Comparison of ENCODE assay signal across 10 mouse cellular contexts in genomic region chr4:41497046-41497445, GRCm38 (mm10). TPM values are rescaled to one million over a fixed set of nuclear protein-coding genes. Genes with fewer than 3 reads are reported as not detected.
DNase-seq lines count a peak whose midpoint lies in the region; ATAC-seq and TF ChIP-seq lines count a peak whose summit lies in the region.
"Had no signal": no experiment of that assay in that cellular context is flagged by ENCODE, and none has a peak within 500 bp of the region (broad histone marks: within the 10 kb centered on the region; RNA-seq: fewer than 3 reads in every experiment).

No protein-coding gene starts in this region.

- H3K27ac ChIP-seq in heart, embryonic 12.5 days (ENCODE audit: poor library complexity, severe bottlenecking), result no peak overlapping the region
- H3K27ac ChIP-seq in kidney, embryonic 16.5 days (ENCODE audit: low read length), result no peak overlapping the region
- H3K27ac ChIP-seq in hindbrain, postnatal 0 days, result no peak overlapping the region
- no peak overlapping the region for H3K27ac ChIP-seq in midbrain, embryonic 15.5 days
- H3K27ac ChIP-seq: limb, embryonic 12.5 days; lung, embryonic 15.5 days had no signal

- peak overlapping the region; percentile 77; the same call in 1 of the 2 replicates for H3K4me2 ChIP-seq in heart, embryonic 12.5 days
- H3K4me2 ChIP-seq in kidney, embryonic 16.5 days (replicated peaks; ENCODE audit: low read depth, low read length), result peak overlapping the region; percentile 51; the same call in 1 of the 2 replicates
- peak overlapping the region; percentile 41 for H3K4me2 ChIP-seq in hindbrain, postnatal 0 days (ENCODE audit: low read depth, low read length)
- peak overlapping the region; percentile 53 for H3K4me2 ChIP-seq in midbrain, embryonic 15.5 days

- H3K4me1 ChIP-seq in heart, embryonic 12.5 days (replicated peaks), result peaks cover 22% of the 10 kb centered on the region
- peaks cover 31% of the 10 kb centered on the region for H3K4me1 ChIP-seq in kidney, embryonic 16.5 days (ENCODE audit: insufficient read depth, low read length)
- H3K4me1 ChIP-seq in hindbrain, postnatal 0 days (ENCODE audit: insufficient read depth, low read length), result peaks cover 11% of the 10 kb centered on the region; the same call in 1 of the 2 replicates
- H3K4me1 ChIP-seq in midbrain, embryonic 15.5 days, result peaks cover 25% of the 10 kb centered on the region

- peaks cover 82% of the 10 kb centered on the region for H3K27me3 ChIP-seq in heart, embryonic 12.5 days (replicated peaks)
- peaks cover 51% of the 10 kb centered on the region for H3K27me3 ChIP-seq in kidney, embryonic 16.5 days (ENCODE audit: insufficient read depth, low read length)
- H3K27me3 ChIP-seq in hindbrain, postnatal 0 days (ENCODE audit: insufficient read depth, low read length), result peaks cover 8% of the 10 kb centered on the region; the same call in 1 of the 2 replicates
- H3K27me3 ChIP-seq in midbrain, embryonic 15.5 days (replicated peaks), result peaks cover 54% of the 10 kb centered on the region

- 61% methylated on average over 5 of the region's 5 CpGs for WGBS in heart, embryonic 12.5 days
- 60% methylated on average over 5 of the region's 5 CpGs for whole genome bisulfite sequencing in kidney, embryonic 16.5 days
- 49% methylated on average over 5 of the region's 5 CpGs for whole genome bisulfite sequencing in hindbrain, postnatal 0 days
- WGBS in midbrain, embryonic 15.5 days, result 44% methylated on average over 5 of the region's 5 CpGs

- no peak for TF ChIP-seq CTCF in hindbrain, postnatal 0 days (IDR thresholded peaks at IDR 0.05; ENCODE audit: low read depth)

- no peak overlapping the region for H3K4me3 ChIP-seq in heart, embryonic 12.5 days
- H3K4me3 ChIP-seq in kidney, embryonic 16.5 days (ENCODE audit: low read length), result no peak overlapping the region
- H3K4me3 ChIP-seq in hindbrain, postnatal 0 days (ENCODE audit: low read length), result no peak overlapping the region
- peak overlapping the region; percentile 31; the same call in 1 of the 2 replicates for H3K4me3 ChIP-seq in midbrain, embryonic 15.5 days

- no peak overlapping the region for H3K9ac ChIP-seq in heart, embryonic 12.5 days
- H3K9ac ChIP-seq in kidney, embryonic 16.5 days (replicated peaks; ENCODE audit: low read length), result no peak overlapping the region
- 0 out of 2 replicates have a peak overlapping the region, but pooled peaks have one; percentile 35 for H3K9ac ChIP-seq in hindbrain, postnatal 0 days (replicated peaks; ENCODE audit: low read length)
- no peak overlapping the region for H3K9ac ChIP-seq in midbrain, embryonic 15.5 days
- H3K9ac ChIP-seq: limb, embryonic 12.5 days; lung, embryonic 15.5 days had no signal

- no peak for DNase-seq in heart, postnatal 14 days
- no peak for DNase-seq in kidney, postnatal 4 days
- no peak for DNase-seq in hindbrain, postnatal 0 days (ENCODE audit: low spot score)
- no peak for DNase-seq in left cerebral cortex, postnatal 14 days (ENCODE audit: low spot score in 2 of 2)

- H3K36me3 ChIP-seq in heart, embryonic 12.5 days, result no peaks in the 10 kb centered on the region
- no peaks in the 10 kb centered on the region for H3K36me3 ChIP-seq in kidney, embryonic 16.5 days (ENCODE audit: insufficient read depth, low read length)
- no peaks in the 10 kb centered on the region for H3K36me3 ChIP-seq in hindbrain, postnatal 0 days (ENCODE audit: insufficient read depth, low read length)
- no peaks in the 10 kb centered on the region for H3K36me3 ChIP-seq in midbrain, embryonic 15.5 days (replicated peaks)
- H3K36me3 ChIP-seq: limb, embryonic 12.5 days; lung, embryonic 15.5 days had no signal

- no peaks in the 10 kb centered on the region for H3K9me3 ChIP-seq in heart, embryonic 12.5 days (replicated peaks)
- no peaks in the 10 kb centered on the region for H3K9me3 ChIP-seq in kidney, embryonic 16.5 days (ENCODE audit: low read length)
- no peaks in the 10 kb centered on the region for H3K9me3 ChIP-seq in hindbrain, postnatal 0 days (ENCODE audit: low read length)
- no peaks in the 10 kb centered on the region for H3K9me3 ChIP-seq in midbrain, embryonic 15.5 days
- H3K9me3 ChIP-seq: limb, embryonic 12.5 days; lung, embryonic 15.5 days had no signal

- intact Hi-C loops in heart, postnatal 14 days (cut with DNase I), result no loop called here
- intact Hi-C loops in left cerebral cortex, postnatal 14 days (cut with DNase I), result no loop called here

- ATAC-seq in heart, embryonic 12.5 days (ENCODE audit: insufficient number of reproducible peaks, low FRiP score), result no peak
- no peak for ATAC-seq in kidney, embryonic 16.5 days (ENCODE audit: low FRiP score, low TSS enrichment)
- ATAC-seq in hindbrain, postnatal 0 days, result no peak
- ATAC-seq in midbrain, embryonic 15.5 days (replicated peaks), result no peak

RNA-seq across cellular contexts. Expression of gene AI464131, which starts 5.8 kb away (rescaled TPM):
- 2.6 and 2.9 TPM in 2 replicates for polyA plus RNA-seq in heart, embryonic 12.5 days (2016; fragmentation: Nextera tagmentation; extraction: Ambion mirVana)
- 10 to 100 TPM; 10.2 to 10.3 TPM for total RNA-seq in heart, postnatal 14 days (2021)
- polyA plus RNA-seq in kidney, embryonic 16.5 days (2015; fragmentation: Nextera tagmentation; extraction: Ambion mirVana), result 9.3 and 9.5 TPM in 2 replicates
- total RNA-seq in hindbrain, postnatal 0 days (2014; rRNA removed), result 62.4 and 69.9 TPM in 2 replicates
- polyA plus RNA-seq in hindbrain, postnatal 0 days (2015; fragmentation: Nextera tagmentation; extraction: Ambion mirVana), result 22.0 and 22.9 TPM in 2 replicates
- polyA plus RNA-seq in midbrain, embryonic 15.5 days (2015; fragmentation: Nextera tagmentation; extraction: Ambion mirVana), result 6.3 and 8.9 TPM in 2 replicates
- total RNA-seq in left cerebral cortex, postnatal 14 days (2021), result 10 to 100 TPM; 42.6 to 44.7 TPM

RNA-seq across cellular contexts. Expression of gene 1110017D15Rik, which starts 20.1 kb away (rescaled TPM):
- polyA plus RNA-seq in heart, embryonic 12.5 days (2016; fragmentation: Nextera tagmentation; extraction: Ambion mirVana), result not detected in 2 replicates
- under 1 TPM in 1 of 2 experiments, not detected in 1; 0.69 TPM for total RNA-seq in heart, postnatal 14 days (2021)
- polyA plus RNA-seq in kidney, embryonic 16.5 days (2015; fragmentation: Nextera tagmentation; extraction: Ambion mirVana), result 0.37 and 0.57 TPM in 2 replicates
- 2.3 and 9.9 TPM in 2 replicates for total RNA-seq in hindbrain, postnatal 0 days (2014; rRNA removed)
- 19.9 and 21.4 TPM in 2 replicates for polyA plus RNA-seq in hindbrain, postnatal 0 days (2015; fragmentation: Nextera tagmentation; extraction: Ambion mirVana)
- 13.8 and 15.5 TPM in 2 replicates for polyA plus RNA-seq in midbrain, embryonic 15.5 days (2015; fragmentation: Nextera tagmentation; extraction: Ambion mirVana)
- total RNA-seq in left cerebral cortex, postnatal 14 days (2021), result 1 to 10 TPM; 8.7 TPM
- total RNA-seq: common myeloid progenitor, adult 5-6 weeks had no signal

RNA-seq across cellular contexts. Expression of gene Nudt2, which starts 32.1 kb away (rescaled TPM):
- 39.9 and 40.5 TPM in 2 replicates for polyA plus RNA-seq in heart, embryonic 12.5 days (2016; fragmentation: Nextera tagmentation; extraction: Ambion mirVana)
- 10 to 100 TPM; 24.6 to 25.8 TPM for total RNA-seq in heart, postnatal 14 days (2021)
- polyA plus RNA-seq in kidney, embryonic 16.5 days (2015; fragmentation: Nextera tagmentation; extraction: Ambion mirVana), result 54.4 and 56.0 TPM in 2 replicates
- total RNA-seq in hindbrain, postnatal 0 days (2014; rRNA removed), result 29.2 and 40.7 TPM in 2 replicates
- 68.6 and 71.6 TPM in 2 replicates for polyA plus RNA-seq in hindbrain, postnatal 0 days (2015; fragmentation: Nextera tagmentation; extraction: Ambion mirVana)
- polyA plus RNA-seq in midbrain, embryonic 15.5 days (2015; fragmentation: Nextera tagmentation; extraction: Ambion mirVana), result 65.1 and 66.3 TPM in 2 replicates
- total RNA-seq in left cerebral cortex, postnatal 14 days (2021), result 10 to 100 TPM; 24.5 to 31.0 TPM

RNA-seq across cellular contexts. Expression of gene Kif24, which starts 32.4 kb away (rescaled TPM):
- polyA plus RNA-seq in heart, embryonic 12.5 days (2016; fragmentation: Nextera tagmentation; extraction: Ambion mirVana), result 6.1 and 6.8 TPM in 2 replicates
- total RNA-seq in heart, postnatal 14 days (2021), result 1 to 10 TPM; 1.2 to 1.4 TPM
- polyA plus RNA-seq in kidney, embryonic 16.5 days (2015; fragmentation: Nextera tagmentation; extraction: Ambion mirVana), result 5.8 and 6.5 TPM in 2 replicates
- 4.2 and 4.8 TPM in 2 replicates for total RNA-seq in hindbrain, postnatal 0 days (2014; rRNA removed)
- polyA plus RNA-seq in hindbrain, postnatal 0 days (2015; fragmentation: Nextera tagmentation; extraction: Ambion mirVana), result 2.3 and 2.7 TPM in 2 replicates
- polyA plus RNA-seq in midbrain, embryonic 15.5 days (2015; fragmentation: Nextera tagmentation; extraction: Ambion mirVana), result 3.0 and 3.3 TPM in 2 replicates
- total RNA-seq in left cerebral cortex, postnatal 14 days (2021), result 1 to 10 TPM; 1.4 to 1.5 TPM
